8 mouse cellular contexts compared by ENCODE assay signal in the genomic region with DNA sequence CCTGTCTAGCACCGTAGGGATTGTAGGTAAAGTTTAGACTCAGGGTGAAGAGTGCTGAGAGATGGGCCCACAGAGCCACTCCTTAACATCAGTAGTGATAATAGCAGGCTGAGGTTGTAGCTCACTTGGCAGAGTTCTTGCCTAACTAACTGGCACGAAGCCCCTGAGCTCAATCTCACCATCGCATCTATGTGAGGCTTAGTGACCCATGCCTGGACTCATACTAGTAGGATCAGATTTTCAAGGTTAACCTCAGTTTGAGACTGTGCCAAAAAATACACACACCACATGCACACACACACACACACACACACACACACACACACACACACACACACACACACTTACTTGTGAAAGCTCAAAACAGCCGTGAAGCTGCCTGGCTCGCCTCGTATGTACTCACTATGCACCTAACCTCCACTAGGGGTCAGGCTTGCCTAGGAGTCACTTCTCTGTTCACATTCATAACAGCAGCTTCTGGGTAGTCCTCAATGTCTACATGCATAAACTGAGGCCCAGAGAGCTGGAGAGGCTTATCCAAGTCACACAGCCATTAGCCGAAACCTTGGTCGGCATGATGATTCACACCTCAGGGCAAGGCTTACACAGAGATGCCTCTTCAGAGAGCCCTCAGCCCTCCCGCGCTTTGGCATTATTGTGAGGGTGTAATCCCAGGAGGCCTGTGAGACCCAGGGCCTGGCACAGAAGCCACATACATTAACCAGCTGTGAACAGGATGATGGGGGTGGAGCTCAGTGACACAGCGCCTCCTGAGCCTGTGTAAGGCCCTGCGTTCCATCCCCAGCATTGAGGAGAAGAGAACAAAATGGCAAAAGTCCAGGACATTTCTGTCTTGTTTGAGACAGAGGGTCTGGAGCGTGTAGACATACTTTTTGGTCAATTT. TPM values are rescaled to one million over a fixed set of nuclear protein-coding genes. Genes with fewer than 3 reads are reported as not detected.
DNase-seq lines count a peak whose midpoint lies in the region; ATAC-seq and TF ChIP-seq lines count a peak whose summit lies in the region.

No protein-coding gene starts in this region.

- TF ChIP-seq CTCF in midbrain, postnatal 0 days (IDR thresholded peaks at IDR 0.05) = peak; percentile 89

- no peak overlapping the region for H3K9ac ChIP-seq in hindbrain, embryonic 11.5 days (ENCODE audit: low read depth, low read length)
- H3K9ac ChIP-seq in midbrain, postnatal 0 days (replicated peaks; ENCODE audit: low read length, poor library complexity, severe bottlenecking) = no peak overlapping the region
- no peak overlapping the region for H3K9ac ChIP-seq in stomach, embryonic 16.5 days (ENCODE audit: low read length)

- H3K4me3 ChIP-seq in hindbrain, embryonic 11.5 days (ENCODE audit: low read depth, low read length) = no peak overlapping the region
- H3K4me3 ChIP-seq in midbrain, postnatal 0 days (ENCODE audit: low read depth, low read length) = no peak overlapping the region
- H3K4me3 ChIP-seq in stomach, embryonic 16.5 days (replicated peaks; ENCODE audit: low read length) = no peak overlapping the region

- H3K4me1 ChIP-seq in hindbrain, embryonic 11.5 days (replicated peaks; ENCODE audit: control insufficient read depth, insufficient read depth, low read length) = no peaks in the 10 kb centered on the region
- no peaks in the 10 kb centered on the region for H3K4me1 ChIP-seq in midbrain, postnatal 0 days (ENCODE audit: insufficient read depth, low read length)
- H3K4me1 ChIP-seq in stomach, embryonic 16.5 days (ENCODE audit: control insufficient read depth, insufficient read depth, low read length) = no peaks in the 10 kb centered on the region

- H3K9me3 ChIP-seq in hindbrain, embryonic 11.5 days (ENCODE audit: control insufficient read depth, low read length) = no peaks in the 10 kb centered on the region
- no peaks in the 10 kb centered on the region for H3K9me3 ChIP-seq in midbrain, postnatal 0 days (ENCODE audit: low read length)
- H3K9me3 ChIP-seq in stomach, embryonic 16.5 days (replicated peaks; ENCODE audit: control insufficient read depth, low read length) = no peaks in the 10 kb centered on the region

- ATAC-seq in hindbrain, embryonic 11.5 days (ENCODE audit: low FRiP score) = 0 out of 2 replicates have a peak, but pooled peaks have one; percentile 12
- peak; percentile 22; the same call in 1 of the 2 replicates for ATAC-seq in midbrain, postnatal 0 days (ENCODE audit: low FRiP score)
- ATAC-seq in stomach, embryonic 16.5 days (ENCODE audit: insufficient read depth, low FRiP score) = peak; percentile 62; the same call in 1 of the 2 replicates

- H3K4me2 ChIP-seq in hindbrain, embryonic 11.5 days (replicated peaks; ENCODE audit: low read depth, low read length) = no peak overlapping the region
- H3K4me2 ChIP-seq in midbrain, postnatal 0 days (ENCODE audit: low read depth, low read length, poor library complexity, severe bottlenecking) = no peak overlapping the region
- no peak overlapping the region for H3K4me2 ChIP-seq in stomach, embryonic 16.5 days (ENCODE audit: low read depth, low read length)

- WGBS in hindbrain, embryonic 11.5 days = 54% methylated on average over 13 of the region's 13 CpGs
- 56% methylated on average over 13 of the region's 13 CpGs for WGBS in midbrain, postnatal 0 days
- 54% methylated on average over 13 of the region's 13 CpGs for WGBS in stomach, embryonic 16.5 days

- no peaks in the 10 kb centered on the region for H3K27me3 ChIP-seq in hindbrain, embryonic 11.5 days (ENCODE audit: control insufficient read depth, insufficient read depth, low read length)
- H3K27me3 ChIP-seq in midbrain, postnatal 0 days (ENCODE audit: insufficient read depth, low read length) = no peaks in the 10 kb centered on the region
- no peaks in the 10 kb centered on the region for H3K27me3 ChIP-seq in stomach, embryonic 16.5 days (ENCODE audit: control insufficient read depth, insufficient read depth, low read length)

- peak; percentile 74 for DNase-seq in layer of hippocampus, adult 11-12 months (ENCODE audit: low spot score)
- no peak for DNase-seq in layer of hippocampus, adult 9-11 months
- DNase-seq in ZHBTc4 (ENCODE audit: low read depth, low spot score) = peak; percentile 77
- DNase-seq in embryo, embryonic 10.5 days (ENCODE audit: low spot score) = peak; percentile 78
- DNase-seq in hindbrain, embryonic 11.5 days (ENCODE audit: low spot score) = peak; percentile 72
- DNase-seq in left cerebral cortex, postnatal 25 days (ENCODE audit: low spot score in 2 of 2) = peak; percentile 62 to 72
- peak; percentile 81 for DNase-seq in midbrain, postnatal 0 days (ENCODE audit: low spot score)

- intact Hi-C loops in left cerebral cortex, postnatal 25 days (cut with DNase I) = no loop called here

- H3K36me3 ChIP-seq in hindbrain, embryonic 11.5 days (ENCODE audit: control insufficient read depth, insufficient read depth, low read length) = no peaks in the 10 kb centered on the region
- no peaks in the 10 kb centered on the region for H3K36me3 ChIP-seq in midbrain, postnatal 0 days (ENCODE audit: insufficient read depth, low read length)
- H3K36me3 ChIP-seq in stomach, embryonic 16.5 days (ENCODE audit: control insufficient read depth, insufficient read depth, low read length) = no peaks in the 10 kb centered on the region

- no peak overlapping the region for H3K27ac ChIP-seq in hindbrain, embryonic 11.5 days (ENCODE audit: low read depth, low read length)
- no peak overlapping the region for H3K27ac ChIP-seq in midbrain, postnatal 0 days (ENCODE audit: low read depth, low read length)
- no peak overlapping the region for H3K27ac ChIP-seq in stomach, embryonic 16.5 days (ENCODE audit: low read length)

RNA-seq across cellular contexts. Expression of a gene that starts 13.4 kb away (rescaled TPM):
- 60.7 and 61.3 TPM in 2 replicates for polyA plus RNA-seq in hindbrain, embryonic 11.5 days (2014; fragmentation: Nextera tagmentation; extraction: Ambion mirVana)
- 100 to 1,000 TPM; 149 to 152 TPM for total RNA-seq in left cerebral cortex, postnatal 25 days (2021)
- total RNA-seq in midbrain, postnatal 0 days (2014; rRNA removed) = 122 and 130 TPM in 2 replicates
- 94.8 and 99.5 TPM in 2 replicates for polyA plus RNA-seq in midbrain, postnatal 0 days (2015; fragmentation: Nextera tagmentation; extraction: Ambion mirVana)
- polyA plus RNA-seq in stomach, embryonic 16.5 days (2015; fragmentation: Nextera tagmentation; extraction: Ambion mirVana) = 64.7 and 79.1 TPM in 2 replicates

RNA-seq across cellular contexts. Expression of a gene that starts 25.4 kb away (rescaled TPM):
- 0.82 and 1.2 TPM in 2 replicates for polyA plus RNA-seq in hindbrain, embryonic 11.5 days (2014; fragmentation: Nextera tagmentation; extraction: Ambion mirVana)
- 10 to 100 TPM; 41.3 to 44.4 TPM for total RNA-seq in left cerebral cortex, postnatal 25 days (2021)
- total RNA-seq in midbrain, postnatal 0 days (2014; rRNA removed) = 13.0 and 15.7 TPM in 2 replicates
- 7.7 and 8.3 TPM in 2 replicates for polyA plus RNA-seq in midbrain, postnatal 0 days (2015; fragmentation: Nextera tagmentation; extraction: Ambion mirVana)
- 0.30 and 0.45 TPM in 2 replicates for polyA plus RNA-seq in stomach, embryonic 16.5 days (2015; fragmentation: Nextera tagmentation; extraction: Ambion mirVana)

Comparison
In these comparisons a context has a peak if more than half of its experiments do, and no peak if none do; other contexts are left out.
1. ATAC-seq: peak in every context shown above with its lines; median percentile 62 in stomach, embryonic 16.5 days; 22 in midbrain, postnatal 0 days; 12 in hindbrain, embryonic 11.5 days.